9 mouse cellular contexts compared by ENCODE assay signal in genomic region chr7:132402377-132403084, GRCm38 (mm10).
DNase-seq lines count a peak whose midpoint lies in the region; ATAC-seq and TF ChIP-seq lines count a peak whose summit lies in the region.
"Had no signal": no experiment of that assay in that cellular context is flagged by ENCODE, and none has a peak within 500 bp of the region (broad histone marks: within the 10 kb centered on the region; RNA-seq: fewer than 3 reads in every experiment).

No protein-coding gene starts in this region.

- ATAC-seq in hindbrain, embryonic 11.5 days (ENCODE audit: low FRiP score), result no peak
- ATAC-seq in hindbrain, postnatal 0 days, result no peak
- peak; percentile 96 for ATAC-seq in activated CD4-positive, CD25-positive, alpha-beta regulatory T cell, adult 4 months
- peak; percentile 76 for ATAC-seq in liver, embryonic 11.5 days (replicated peaks; ENCODE audit: low FRiP score)
- ATAC-seq in midbrain, embryonic 15.5 days (replicated peaks), result no peak
- ATAC-seq in forebrain, embryonic 16.5 days, result no peak

- H3K27ac ChIP-seq in hindbrain, embryonic 11.5 days (ENCODE audit: low read depth, low read length), result peak overlapping the region; percentile 73; the same call in 1 of the 2 replicates
- H3K27ac ChIP-seq in hindbrain, postnatal 0 days, result no peak overlapping the region
- H3K27ac ChIP-seq in liver, embryonic 11.5 days (ENCODE audit: low read depth, low read length), result no peak overlapping the region
- no peak overlapping the region for H3K27ac ChIP-seq in midbrain, embryonic 15.5 days
- no peak overlapping the region for H3K27ac ChIP-seq in forebrain, embryonic 16.5 days (ENCODE audit: low read length)

- H3K4me2 ChIP-seq in hindbrain, embryonic 11.5 days (replicated peaks; ENCODE audit: low read depth, low read length), result no peak overlapping the region
- no peak overlapping the region for H3K4me2 ChIP-seq in hindbrain, postnatal 0 days (ENCODE audit: low read depth, low read length)
- 0 out of 2 replicates have a peak overlapping the region, but pooled peaks have one; percentile 9 for H3K4me2 ChIP-seq in liver, embryonic 11.5 days
- no peak overlapping the region for H3K4me2 ChIP-seq in midbrain, embryonic 15.5 days
- H3K4me2 ChIP-seq in forebrain, embryonic 16.5 days (ENCODE audit: low read length), result no peak overlapping the region

- 89% methylated on average over 10 of the region's 10 CpGs for WGBS in hindbrain, embryonic 11.5 days
- 83% methylated on average over 10 of the region's 10 CpGs for WGBS in hindbrain, postnatal 0 days
- WGBS in liver, embryonic 11.5 days, result 48% methylated on average over 10 of the region's 10 CpGs
- 92% methylated on average over 10 of the region's 10 CpGs for WGBS in midbrain, embryonic 15.5 days
- WGBS in forebrain, embryonic 16.5 days, result 90% methylated on average over 10 of the region's 10 CpGs

- H3K27me3 ChIP-seq in hindbrain, embryonic 11.5 days (ENCODE audit: control insufficient read depth, insufficient read depth, low read length), result no peaks in the 10 kb centered on the region
- H3K27me3 ChIP-seq in hindbrain, postnatal 0 days (ENCODE audit: insufficient read depth, low read length), result no peaks in the 10 kb centered on the region
- no peaks in the 10 kb centered on the region for H3K27me3 ChIP-seq in liver, embryonic 11.5 days (replicated peaks; ENCODE audit: control insufficient read depth, insufficient read depth, low read length)
- H3K27me3 ChIP-seq in midbrain, embryonic 15.5 days (replicated peaks), result no peaks in the 10 kb centered on the region
- no peaks in the 10 kb centered on the region for H3K27me3 ChIP-seq in forebrain, embryonic 16.5 days (replicated peaks; ENCODE audit: control insufficient read depth, insufficient read depth, low read length)

- H3K4me1 ChIP-seq in hindbrain, embryonic 11.5 days (replicated peaks; ENCODE audit: control insufficient read depth, insufficient read depth, low read length), result peaks cover 19% of the 10 kb centered on the region
- no peaks in the 10 kb centered on the region; the same call in 1 of the 2 replicates for H3K4me1 ChIP-seq in hindbrain, postnatal 0 days (ENCODE audit: insufficient read depth, low read length)
- peaks cover 25% of the 10 kb centered on the region for H3K4me1 ChIP-seq in liver, embryonic 11.5 days (replicated peaks; ENCODE audit: control insufficient read depth, insufficient read depth, low read length)
- peaks cover 14% of the 10 kb centered on the region for H3K4me1 ChIP-seq in midbrain, embryonic 15.5 days
- H3K4me1 ChIP-seq in forebrain, embryonic 16.5 days (replicated peaks; ENCODE audit: control insufficient read depth, insufficient read depth, low read length), result peaks cover 4% of the 10 kb centered on the region

- H3K4me3 ChIP-seq in hindbrain, embryonic 11.5 days (ENCODE audit: low read depth, low read length), result no peak overlapping the region
- no peak overlapping the region for H3K4me3 ChIP-seq in hindbrain, postnatal 0 days (ENCODE audit: low read length)
- no peak overlapping the region for H3K4me3 ChIP-seq in liver, embryonic 11.5 days (ENCODE audit: low read depth, low read length)
- no peak overlapping the region for H3K4me3 ChIP-seq in midbrain, embryonic 15.5 days
- no peak overlapping the region for H3K4me3 ChIP-seq in forebrain, embryonic 16.5 days (replicated peaks; ENCODE audit: low read length)

- TF ChIP-seq CTCF in hindbrain, postnatal 0 days (IDR thresholded peaks at IDR 0.05; ENCODE audit: low read depth), result no peak

- no peak for DNase-seq in hindbrain, embryonic 11.5 days (ENCODE audit: low spot score)
- no peak for DNase-seq in hindbrain, postnatal 0 days (ENCODE audit: low spot score)
- no peak for DNase-seq in liver, embryonic 11.5 days (ENCODE audit: low spot score)
- peak; percentile 43 to 44 for DNase-seq in spleen, adult 18-20 months
- DNase-seq in adrenal gland, postnatal 4 days (ENCODE audit: low spot score in 2 of 2), result no peak
- DNase-seq: adrenal gland, adult 8-10 months had no signal

- H3K9me3 ChIP-seq in hindbrain, embryonic 11.5 days (ENCODE audit: control insufficient read depth, low read length), result no peaks in the 10 kb centered on the region
- H3K9me3 ChIP-seq in hindbrain, postnatal 0 days (ENCODE audit: low read length), result no peaks in the 10 kb centered on the region
- H3K9me3 ChIP-seq in liver, embryonic 11.5 days (ENCODE audit: control insufficient read depth, low read length), result no peaks in the 10 kb centered on the region
- no peaks in the 10 kb centered on the region for H3K9me3 ChIP-seq in midbrain, embryonic 15.5 days
- H3K9me3 ChIP-seq in forebrain, embryonic 16.5 days (ENCODE audit: control insufficient read depth, low read length), result no peaks in the 10 kb centered on the region

- no peak overlapping the region for H3K9ac ChIP-seq in hindbrain, embryonic 11.5 days (ENCODE audit: low read depth, low read length)
- no peak overlapping the region for H3K9ac ChIP-seq in hindbrain, postnatal 0 days (replicated peaks; ENCODE audit: low read length)
- H3K9ac ChIP-seq in liver, embryonic 11.5 days (ENCODE audit: low read depth, low read length), result no peak overlapping the region
- no peak overlapping the region for H3K9ac ChIP-seq in midbrain, embryonic 15.5 days
- no peak overlapping the region for H3K9ac ChIP-seq in forebrain, embryonic 16.5 days (replicated peaks; ENCODE audit: low read depth, low read length)

- no peaks in the 10 kb centered on the region for H3K36me3 ChIP-seq in hindbrain, embryonic 11.5 days (ENCODE audit: control insufficient read depth, insufficient read depth, low read length)
- H3K36me3 ChIP-seq in hindbrain, postnatal 0 days (ENCODE audit: insufficient read depth, low read length), result no peaks in the 10 kb centered on the region
- no peaks in the 10 kb centered on the region for H3K36me3 ChIP-seq in liver, embryonic 11.5 days (ENCODE audit: control insufficient read depth, insufficient read depth, low read length)
- H3K36me3 ChIP-seq in midbrain, embryonic 15.5 days (replicated peaks), result no peaks in the 10 kb centered on the region
- H3K36me3 ChIP-seq in forebrain, embryonic 16.5 days (ENCODE audit: control insufficient read depth, insufficient read depth), result no peaks in the 10 kb centered on the region

Comparison
In these comparisons a context has a peak if more than half of its experiments do, and no peak if none do; other contexts are left out.
1. ATAC-seq: peak in activated CD4-positive, CD25-positive, alpha-beta regulatory T cell, adult 4 months (single experiment) and liver, embryonic 11.5 days (single experiment); none in hindbrain, embryonic 11.5 days (single experiment), hindbrain, postnatal 0 days (single experiment), midbrain, embryonic 15.5 days (single experiment) and forebrain, embryonic 16.5 days (single experiment).
2. DNase-seq: peak in spleen, adult 18-20 months (2 of 2); none in hindbrain, embryonic 11.5 days (single experiment), hindbrain, postnatal 0 days (single experiment), liver, embryonic 11.5 days (single experiment) and adrenal gland, postnatal 4 days (0 of 2).